Mouse (Mus musculus): ENCODE measurements at regions not wholly inside any gene's neighbourhood (a gene's known extent, or its start where the extent isn't known, plus 50 kb on each side); places are given as distances from the start of the nearest gene placed in this dataset.

- TF ChIP-seq USF1 (IDR thresholded peaks at IDR 0.05; ENCODE audit: low read depth, low read length) (no peak), POLR2A (IDR thresholded peaks at IDR 0.05; ENCODE audit: control insufficient read depth in 1 of 2, insufficient read depth in 1 of 2, low read depth in 1 of 2, low read length in 2 of 2, poor library complexity in 1 of 2) (no peak), CTCF (IDR thresholded peaks at IDR 0.05 in 2 of 3, conservative IDR thresholded peaks at IDR 0.05 in 1 of 3; ENCODE audit: control insufficient read depth in 1 of 3, insufficient read depth in 1 of 3, low read depth in 2 of 3, low read length in 3 of 3, poor library complexity in 1 of 3, severe bottlenecking in 1 of 3) (no peak), EP300 (IDR thresholded peaks at IDR 0.05; ENCODE audit: low read depth in 1 of 2, low read length in 2 of 2) (no peak), MXI1 (IDR thresholded peaks at IDR 0.05; ENCODE audit: low read depth, low read length) (no peak), MAX (IDR thresholded peaks at IDR 0.05; ENCODE audit: low read length) (no peak), SMC3 (IDR thresholded peaks at IDR 0.05; ENCODE audit: low read depth, low read length) (no peak), HCFC1 (IDR thresholded peaks at IDR 0.05; ENCODE audit: low read depth, low read length) (no peak), GATA1 (IDR thresholded peaks at IDR 0.05; ENCODE audit: low read depth, low read length) (no peak), SIN3A (IDR thresholded peaks at IDR 0.05; ENCODE audit: low read length) (no peak), MAFK (IDR thresholded peaks at IDR 0.05; ENCODE audit: borderline replicate concordance, low read depth, low read length) (no peak), CHD1 (IDR thresholded peaks at IDR 0.05; ENCODE audit: low read depth, low read length) (no peak), ELF1 (IDR thresholded peaks at IDR 0.05; ENCODE audit: low read depth, low read length) (no peak)
Observed at GRCm38 (mm10) chr8:113985948-113986347, 137.4 kb upstream of the Adamts18 start.

Measured in MEL (cell line).